Mouse (Mus musculus): ENCODE data around the gene Pphln1.
A peak's percentile ranks its signal among the peaks of the same experiment; 100 is the strongest.
"Not testable (repeated sequence)": the region's sequence is repeated elsewhere in the genome, so short reads cannot be mapped to it uniquely, and the experiment has no call there.

The Pphln1 gene

GRCm38 (mm10) chr15:93397826-93398698 is at the start of gene Pphln1, which contains the start of gene Zcrb1:
Gene Pphln1, plus strand, starts transcription at chr15:93398350.
Gene Zcrb1, minus strand, starts transcription at chr15:93398334.
- DNase-seq = peak; percentile 80 to 84

- DNase-seq = no peak
Observed at GRCm38 (mm10) chr15:93358346-93359095, 39.6 kb upstream of the Pphln1 start.

GRCm38 (mm10) chr15:93365561-93365960 is 32.6 kb upstream of the Pphln1 start:
- DNase-seq = no peak

GRCm38 (mm10) chr15:93368558-93368957 is 29.6 kb upstream of the Pphln1 start:
- DNase-seq = no peak

- DNase-seq = no peak
Observed at GRCm38 (mm10) chr15:93371838-93372237, 26.3 kb upstream of the Pphln1 start.

- not testable (repeated sequence) for DNase-seq
Observed at GRCm38 (mm10) chr15:93372525-93373119, 25.5 kb upstream of the Pphln1 start.

GRCm38 (mm10) chr15:93375696-93376095 is 22.5 kb upstream of the Pphln1 start:
- DNase-seq = no peak

- no peak for DNase-seq
Observed at GRCm38 (mm10) chr15:93379177-93379576, 19.0 kb upstream of the Pphln1 start.

GRCm38 (mm10) chr15:93381337-93381736 is 16.8 kb upstream of the Pphln1 start:
- DNase-seq = no peak

- no peak for DNase-seq
Observed at GRCm38 (mm10) chr15:93397269-93397668, 881 bp upstream of the Pphln1 start.

- peak; percentile 9 to 10 for DNase-seq
Observed at GRCm38 (mm10) chr15:93398699-93399540, 770 bp downstream of the Pphln1 start.

GRCm38 (mm10) chr15:93401446-93401845 is 3.3 kb downstream of the Pphln1 start:
- no peak for DNase-seq

GRCm38 (mm10) chr15:93402730-93403129 is 4.6 kb downstream of the Pphln1 start:
- DNase-seq = no peak

- no peak for DNase-seq
Observed at GRCm38 (mm10) chr15:93404849-93405248, 6.7 kb downstream of the Pphln1 start.

- DNase-seq = no peak
Observed at GRCm38 (mm10) chr15:93405446-93405986, 7.4 kb downstream of the Pphln1 start.

GRCm38 (mm10) chr15:93406492-93406891 is 8.3 kb downstream of the Pphln1 start:
- no peak for DNase-seq

- no peak for DNase-seq
Observed at GRCm38 (mm10) chr15:93412445-93412844, 14.3 kb downstream of the Pphln1 start.

GRCm38 (mm10) chr15:93414456-93414855 is 16.3 kb downstream of the Pphln1 start:
- DNase-seq = no peak

GRCm38 (mm10) chr15:93416300-93416699 is 18.1 kb downstream of the Pphln1 start:
- DNase-seq = no peak

GRCm38 (mm10) chr15:93420596-93420995 is 22.4 kb downstream of the Pphln1 start:
- no peak for DNase-seq

- no peak for DNase-seq
Observed at GRCm38 (mm10) chr15:93422537-93422936, 24.4 kb downstream of the Pphln1 start.

- no peak for DNase-seq
Observed at GRCm38 (mm10) chr15:93433811-93434210, 35.7 kb downstream of the Pphln1 start.

All from cerebellum, postnatal 36 days (tissue).